Mouse (Mus musculus): Measurements from ENCODE around the gene Nudt6.

DNA sequence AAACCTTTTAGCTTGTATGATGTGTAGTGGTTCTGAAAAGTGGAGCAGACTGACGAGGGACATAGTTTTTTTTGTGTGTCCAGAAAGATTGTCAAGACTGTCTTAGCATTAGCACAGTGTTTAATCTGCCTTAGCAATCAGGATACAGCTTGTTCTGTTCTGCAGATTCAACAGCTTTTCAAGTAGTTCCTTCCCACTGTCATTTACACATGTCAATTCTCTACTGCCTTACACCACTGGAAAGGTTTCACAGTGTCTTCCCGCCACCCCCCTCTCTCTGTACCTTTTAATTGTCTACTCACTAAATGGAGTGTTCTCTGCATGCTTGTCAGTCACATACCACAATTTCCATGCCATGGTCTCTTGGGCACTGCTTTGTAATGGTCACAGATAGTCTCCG lies 1.2 kb upstream of the Nudt6 start:
- TF ChIP-seq CTCF (IDR thresholded peaks at IDR 0.05; ENCODE audit: borderline replicate concordance, insufficient read depth, low read length) (no peak), POLR2A (IDR thresholded peaks at IDR 0.05; ENCODE audit: low read depth, low read length) (no peak)

Measured in embryonic fibroblast, embryonic 13.5 days (primary cell).